Mouse (Mus musculus): ENCODE measurements around the gene Zfp579.

- TF ChIP-seq POLR2A (IDR thresholded peaks at IDR 0.05; ENCODE audit: insufficient read length, low read depth) (no peak), USF1 (IDR thresholded peaks at IDR 0.05; ENCODE audit: low read depth) (no peak), MYOG (IDR thresholded peaks at IDR 0.05; ENCODE audit: control insufficient read depth in 1 of 3, insufficient read depth in 1 of 3, insufficient read length in 2 of 3, low read depth in 2 of 3) (no peak), E2F4 (IDR thresholded peaks at IDR 0.05; ENCODE audit: insufficient read depth) (no peak)
Observed at GRCm38 (mm10) chr7:4948386-4948785, 47.6 kb downstream of the Zfp579 start.
